Mouse (Mus musculus): ENCODE data around the gene Pinlyp. TPM values are rescaled to one million over a fixed set of nuclear protein-coding genes. Genes with fewer than 3 reads are reported as not detected.
A peak's percentile ranks its signal among the peaks of the same experiment; 100 is the strongest.

The Pinlyp gene
- polyA plus RNA-seq, 1 experiment from 2014 or later = not detected

GRCm38 (mm10) chr7:24585995-24586394 lies 40.1 kb upstream of the Pinlyp start:
- H3K9ac ChIP-seq = no peak overlapping the region
- 47% methylated on average over 16 of the region's 16 CpGs for WGBS (ENCODE audit: insufficient replicate concordance)
- H3K4me1 ChIP-seq (replicated peaks) = peaks cover 26% of the 10 kb centered on the region
- H3K36me3 ChIP-seq (replicated peaks) = no peaks in the 10 kb centered on the region
- H3K9me3 ChIP-seq (replicated peaks) = no peaks in the 10 kb centered on the region
- H3K4me2 ChIP-seq = no peak overlapping the region
- ATAC-seq (ENCODE audit: insufficient read depth) = no peak
- peaks cover 41% of the 10 kb centered on the region for H3K27me3 ChIP-seq
- no peak overlapping the region for H3K27ac ChIP-seq (replicated peaks)
- H3K4me3 ChIP-seq (replicated peaks) = no peak overlapping the region

- no peak overlapping the region for H3K27ac ChIP-seq (replicated peaks)
- peaks cover 18% of the 10 kb centered on the region for H3K4me1 ChIP-seq (replicated peaks)
- H3K9me3 ChIP-seq (replicated peaks) = no peaks in the 10 kb centered on the region
- 75% methylated on average over 6 of the region's 6 CpGs for WGBS (ENCODE audit: insufficient replicate concordance)
- H3K36me3 ChIP-seq (replicated peaks) = no peaks in the 10 kb centered on the region
- peaks cover 41% of the 10 kb centered on the region for H3K27me3 ChIP-seq
- ATAC-seq (ENCODE audit: insufficient read depth) = no peak
- H3K4me3 ChIP-seq (replicated peaks) = no peak overlapping the region
- no peak overlapping the region for H3K4me2 ChIP-seq
- no peak overlapping the region for H3K9ac ChIP-seq
These were observed 39.0 kb upstream of the Pinlyp start for GRCm38 (mm10) chr7:24584876-24585275.

- no peak overlapping the region for H3K27ac ChIP-seq (replicated peaks)
- ATAC-seq (ENCODE audit: insufficient read depth) = no peak
These were observed 31.9 kb upstream of the Pinlyp start for GRCm38 (mm10) chr7:24577811-24578210.

GRCm38 (mm10) chr7:24574224-24574796 lies 28.4 kb upstream of the Pinlyp start:
- H3K9me3 ChIP-seq (replicated peaks) = no peaks in the 10 kb centered on the region
- H3K27ac ChIP-seq (replicated peaks) = peak overlapping the region; percentile 61; the same call in 1 of the 2 replicates
- no peaks in the 10 kb centered on the region for H3K27me3 ChIP-seq
- peaks cover 20% of the 10 kb centered on the region; the same call in 1 of the 2 replicates for H3K4me1 ChIP-seq (replicated peaks)
- H3K9ac ChIP-seq = no peak overlapping the region
- H3K4me2 ChIP-seq = no peak overlapping the region; the same call in 1 of the 2 replicates
- ATAC-seq (ENCODE audit: insufficient read depth) = peak; percentile 63
- no peak overlapping the region for H3K4me3 ChIP-seq (replicated peaks)
- H3K36me3 ChIP-seq (replicated peaks) = 0 out of 2 replicates have a peak, but pooled peaks cover 12% of the 10 kb centered on the region
- 56% methylated on average over 12 of the region's 12 CpGs for WGBS (ENCODE audit: insufficient replicate concordance)

More at GRCm38 (mm10) chr7:24577811-24578210, 31.9 kb upstream of the Pinlyp start:
- Histone ChIP-seq H3K27me3 (no peaks in the 10 kb centered on the region), H3K9me3 (replicated peaks) (no peaks in the 10 kb centered on the region), H3K4me3 (replicated peaks) (no peak overlapping the region), H3K4me2 (no peak overlapping the region), H3K9ac (no peak overlapping the region), H3K36me3 (replicated peaks) (no peaks in the 10 kb centered on the region), H3K4me1 (replicated peaks) (peaks cover 14% of the 10 kb centered on the region; the same call in 1 of the 2 replicates)
- 83% methylated on average over 10 of the region's 10 CpGs for WGBS (ENCODE audit: insufficient replicate concordance)

GRCm38 (mm10) chr7:24572455-24572854 lies 26.5 kb upstream of the Pinlyp start:
- ATAC-seq (ENCODE audit: insufficient read depth) = no peak
- no peak overlapping the region for H3K27ac ChIP-seq (replicated peaks)
- no peak overlapping the region for H3K9ac ChIP-seq
- no peaks in the 10 kb centered on the region for H3K27me3 ChIP-seq
- peaks cover 20% of the 10 kb centered on the region; the same call in 1 of the 2 replicates for H3K4me1 ChIP-seq (replicated peaks)
- no peak overlapping the region for H3K4me2 ChIP-seq
- peaks cover 25% of the 10 kb centered on the region for H3K36me3 ChIP-seq (replicated peaks)
- no peak overlapping the region for H3K4me3 ChIP-seq (replicated peaks)
- WGBS (ENCODE audit: insufficient replicate concordance) = 61% methylated on average over 5 of the region's 5 CpGs
- no peaks in the 10 kb centered on the region for H3K9me3 ChIP-seq (replicated peaks)

- H3K4me2 ChIP-seq = no peak overlapping the region
- no peaks in the 10 kb centered on the region for H3K9me3 ChIP-seq (replicated peaks)
- H3K27ac ChIP-seq (replicated peaks) = no peak overlapping the region
- H3K4me1 ChIP-seq (replicated peaks) = peaks cover 20% of the 10 kb centered on the region; the same call in 1 of the 2 replicates
- 73% methylated on average over 4 of the region's 4 CpGs for WGBS (ENCODE audit: insufficient replicate concordance)
- no peak for ATAC-seq (ENCODE audit: insufficient read depth)
- H3K27me3 ChIP-seq = no peaks in the 10 kb centered on the region
- no peak overlapping the region for H3K4me3 ChIP-seq (replicated peaks)
- no peak overlapping the region for H3K9ac ChIP-seq
- H3K36me3 ChIP-seq (replicated peaks) = peaks cover 39% of the 10 kb centered on the region
These were observed 25.2 kb upstream of the Pinlyp start for GRCm38 (mm10) chr7:24571071-24571470.

- Histone ChIP-seq H3K9ac (no peak overlapping the region), H3K4me2 (no peak overlapping the region), H3K36me3 (replicated peaks) (peaks cover 53% of the 10 kb centered on the region), H3K4me3 (replicated peaks) (no peak overlapping the region), H3K27me3 (no peaks in the 10 kb centered on the region), H3K27ac (replicated peaks) (no peak overlapping the region), H3K9me3 (replicated peaks) (no peaks in the 10 kb centered on the region), H3K4me1 (replicated peaks) (0 out of 2 replicates have a peak, but pooled peaks cover 10% of the 10 kb centered on the region)
- 72% methylated on average over 4 of the region's 4 CpGs for WGBS (ENCODE audit: insufficient replicate concordance)
- ATAC-seq (ENCODE audit: insufficient read depth) = no peak
These were observed 22.6 kb upstream of the Pinlyp start for GRCm38 (mm10) chr7:24568512-24568911.

GRCm38 (mm10) chr7:24566206-24566605 lies 20.3 kb upstream of the Pinlyp start:
- ATAC-seq (ENCODE audit: insufficient read depth) = no peak
- WGBS (ENCODE audit: insufficient replicate concordance) = 85% methylated on average over 9 of the region's 9 CpGs
- Histone ChIP-seq H3K36me3 (replicated peaks) (peaks cover 70% of the 10 kb centered on the region), H3K4me1 (replicated peaks) (0 out of 2 replicates have a peak, but pooled peaks cover 3% of the 10 kb centered on the region), H3K9me3 (replicated peaks) (no peaks in the 10 kb centered on the region), H3K4me2 (no peak overlapping the region), H3K27ac (replicated peaks) (no peak overlapping the region), H3K9ac (no peak overlapping the region), H3K4me3 (replicated peaks) (no peak overlapping the region), H3K27me3 (no peaks in the 10 kb centered on the region)

- WGBS (ENCODE audit: insufficient replicate concordance) = 78% methylated on average over 11 of the region's 11 CpGs
- peaks cover 70% of the 10 kb centered on the region for H3K36me3 ChIP-seq (replicated peaks)
- ATAC-seq (ENCODE audit: insufficient read depth) = no peak
These were observed 19.7 kb upstream of the Pinlyp start for GRCm38 (mm10) chr7:24565627-24566026.

GRCm38 (mm10) chr7:24564607-24565265 lies 18.8 kb upstream of the Pinlyp start:
- Histone ChIP-seq H3K27me3 (no peaks in the 10 kb centered on the region), H3K27ac (replicated peaks) (no peak overlapping the region), H3K4me3 (replicated peaks) (no peak overlapping the region), H3K9me3 (replicated peaks) (no peaks in the 10 kb centered on the region), H3K4me1 (replicated peaks) (0 out of 2 replicates have a peak, but pooled peaks cover 3% of the 10 kb centered on the region), H3K9ac (no peak overlapping the region), H3K36me3 (replicated peaks) (peaks cover 71% of the 10 kb centered on the region), H3K4me2 (no peak overlapping the region)
- ATAC-seq (ENCODE audit: insufficient read depth) = peak; percentile 47; the same call in 1 of the 2 replicates
- 64% methylated on average over 6 of the region's 6 CpGs for WGBS (ENCODE audit: insufficient replicate concordance)

More at GRCm38 (mm10) chr7:24565627-24566026, 19.7 kb upstream of the Pinlyp start:
- H3K4me2 ChIP-seq = no peak overlapping the region
- no peak overlapping the region for H3K9ac ChIP-seq
- H3K4me1 ChIP-seq (replicated peaks) = 0 out of 2 replicates have a peak, but pooled peaks cover 3% of the 10 kb centered on the region
- H3K9me3 ChIP-seq (replicated peaks) = no peaks in the 10 kb centered on the region
- no peak overlapping the region for H3K27ac ChIP-seq (replicated peaks)
- H3K27me3 ChIP-seq = no peaks in the 10 kb centered on the region
- H3K4me3 ChIP-seq (replicated peaks) = no peak overlapping the region

- Histone ChIP-seq H3K36me3 (replicated peaks) (peaks cover 76% of the 10 kb centered on the region), H3K9ac (no peak overlapping the region), H3K9me3 (replicated peaks) (no peaks in the 10 kb centered on the region), H3K27ac (replicated peaks) (no peak overlapping the region), H3K4me1 (replicated peaks) (0 out of 2 replicates have a peak, but pooled peaks cover 3% of the 10 kb centered on the region), H3K4me2 (no peak overlapping the region), H3K4me3 (replicated peaks) (no peak overlapping the region), H3K27me3 (no peaks in the 10 kb centered on the region)
- 68% methylated on average over 4 of the region's 4 CpGs for WGBS (ENCODE audit: insufficient replicate concordance)
- no peak for ATAC-seq (ENCODE audit: insufficient read depth)
These were observed 17.9 kb upstream of the Pinlyp start for GRCm38 (mm10) chr7:24563837-24564206.

Data from liver, embryonic 15.5 days (tissue).